Mouse (Mus musculus) MEL (cell line): Measurements from ENCODE around the gene Grin2b.

ENCODE experiments used
- EP300 ChIP-seq, 2 experiments: IDR thresholded peaks; 2 replicates each; pipeline ENCODE4 v1.6.1; 2011; ENCODE audit warnings: improper control_type of control experiment in 2 of 2, low read length in 2 of 2, low read depth in 1 of 2, mild to moderate bottlenecking in 1 of 2
- KAT2A ChIP-seq: conservative IDR thresholded peaks from 2 replicates; pipeline ENCODE4 v1.6.1; 2012; ENCODE audit warnings: low read depth, low read length, improper control_type of control experiment, inconsistent platforms
- MAFK ChIP-seq: IDR thresholded peaks from 2 replicates; pipeline ENCODE4 v1.6.1; 2011; ENCODE audit warnings: low read depth, mild to moderate bottlenecking, low read length, improper control_type of control experiment, borderline replicate concordance
- POLR2A ChIP-seq, 2 experiments: IDR thresholded peaks; 2 replicates each; pipeline ENCODE4 v1.6.1; 2011 to 2012; ENCODE audit warnings: low read length in 2 of 2, mild to moderate bottlenecking in 2 of 2, control low read depth in 1 of 2, improper control_type of control experiment in 1 of 2, low read depth in 1 of 2, moderate library complexity in 1 of 2; ENCODE audit not compliant: control insufficient read depth in 1 of 2, insufficient read depth in 1 of 2, poor library complexity in 1 of 2
- USF1 ChIP-seq: IDR thresholded peaks from 2 replicates; pipeline ENCODE4 v1.6.1; 2014; ENCODE audit warnings: low read depth, mild to moderate bottlenecking, inconsistent platforms, low read length, improper control_type of control experiment, moderate library complexity

GRCm38 (mm10) chr6:135970716-135971318, 202.5 kb downstream of the Grin2b start:
- TF ChIP-seq USF1 (no peak), POLR2A (IDR thresholded peaks at IDR 0.05; ENCODE audit: control insufficient read depth in 1 of 2, insufficient read depth in 1 of 2, low read depth in 1 of 2, low read length in 2 of 2, poor library complexity in 1 of 2) (no peak), EP300 (IDR thresholded peaks at IDR 0.05; ENCODE audit: low read depth in 1 of 2, low read length in 2 of 2) (no peak), KAT2A (no peak), MAFK (no peak)
